Mouse (Mus musculus): ENCODE data around the gene Fmnl2. TPM values are rescaled to one million over a fixed set of nuclear protein-coding genes. Genes with fewer than 3 reads are reported as not detected.

Gene Fmnl2
- polyA plus RNA-seq, 1 experiment from 2014 or later: 13.7 TPM

- Histone ChIP-seq H3K36me3 (no peaks in the 10 kb centered on the region), H3K27ac (no peak overlapping the region), H3K4me3 (no peak overlapping the region), H3K9me3 (no peaks in the 10 kb centered on the region), H3K27me3 (no peaks in the 10 kb centered on the region), H3K4me2 (no peak overlapping the region), H3K9ac (no peak overlapping the region), H3K4me1 (peaks cover 62% of the 10 kb centered on the region)
- 41% methylated on average over 3 of the region's 3 CpGs for WGBS
- ATAC-seq (ENCODE audit: insufficient number of reproducible peaks, insufficient read depth, low FRiP score, low TSS enrichment, low read depth): no peak
Measured at GRCm38 (mm10) chr2:52959982-52960381, 102.3 kb downstream of the Fmnl2 start.

DNA sequence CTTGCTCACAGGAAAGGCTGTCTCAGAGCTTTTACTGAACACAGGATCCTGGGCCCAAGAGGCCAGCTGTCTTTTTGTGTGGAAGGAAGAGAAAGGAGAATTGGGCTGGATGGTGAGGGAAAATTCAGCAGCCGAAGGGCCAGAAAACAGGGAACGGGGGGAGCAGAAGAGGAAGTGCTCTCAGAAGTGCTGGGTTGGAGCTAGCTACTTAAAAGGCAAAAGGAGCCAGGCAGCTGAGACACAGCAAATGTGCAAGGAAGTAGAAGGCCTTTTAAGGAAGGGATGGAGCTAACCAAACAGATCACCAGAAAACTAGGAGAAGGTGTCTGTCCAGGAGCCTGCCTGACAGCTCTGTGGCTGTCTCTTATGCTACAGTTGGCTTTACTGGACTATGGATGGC, 103.0 kb downstream of the Fmnl2 start:
- H3K9me3 ChIP-seq: no peaks in the 10 kb centered on the region
- no peak for ATAC-seq (ENCODE audit: insufficient number of reproducible peaks, insufficient read depth, low FRiP score, low TSS enrichment, low read depth)
- 60% methylated on average over 2 of the region's 2 CpGs for WGBS
- H3K36me3 ChIP-seq: no peaks in the 10 kb centered on the region
- no peak overlapping the region for H3K27ac ChIP-seq
- H3K27me3 ChIP-seq: no peaks in the 10 kb centered on the region
- no peak overlapping the region for H3K9ac ChIP-seq
- H3K4me1 ChIP-seq: peaks cover 60% of the 10 kb centered on the region
- H3K4me2 ChIP-seq: no peak overlapping the region
- no peak overlapping the region for H3K4me3 ChIP-seq

DNA sequence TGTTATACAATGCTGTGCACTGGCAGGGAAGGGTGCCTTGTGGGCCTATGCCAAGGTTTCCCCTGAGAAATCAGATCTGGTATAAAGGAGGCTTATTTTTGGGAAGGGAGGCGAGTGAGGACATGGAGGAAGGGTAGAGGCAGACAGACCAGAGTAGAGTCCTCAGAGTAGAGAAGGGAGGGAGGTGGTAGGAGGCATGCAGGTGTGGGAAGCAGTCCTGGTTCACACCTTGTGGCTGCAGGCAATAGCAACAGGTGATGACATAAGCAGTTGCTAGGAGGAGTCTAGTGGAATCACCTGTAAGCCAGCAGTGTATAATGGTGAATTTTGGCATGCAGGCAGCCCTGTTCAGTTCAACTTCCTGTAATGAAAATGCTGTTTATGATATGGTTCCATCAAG, 105.8 kb downstream of the Fmnl2 start:
- Histone ChIP-seq H3K4me3 (no peak overlapping the region), H3K4me2 (no peak overlapping the region), H3K36me3 (no peaks in the 10 kb centered on the region), H3K27ac (peak overlapping the region; percentile 17; the same call in 1 of the 2 replicates), H3K4me1 (peaks cover 74% of the 10 kb centered on the region), H3K27me3 (no peaks in the 10 kb centered on the region), H3K9me3 (no peaks in the 10 kb centered on the region), H3K9ac (no peak overlapping the region)
- peak; percentile 49; the same call in 1 of the 2 replicates for ATAC-seq (ENCODE audit: insufficient number of reproducible peaks, insufficient read depth, low FRiP score, low TSS enrichment, low read depth)
- WGBS: 57% methylated on average over 1 of the region's 1 CpGs

DNA sequence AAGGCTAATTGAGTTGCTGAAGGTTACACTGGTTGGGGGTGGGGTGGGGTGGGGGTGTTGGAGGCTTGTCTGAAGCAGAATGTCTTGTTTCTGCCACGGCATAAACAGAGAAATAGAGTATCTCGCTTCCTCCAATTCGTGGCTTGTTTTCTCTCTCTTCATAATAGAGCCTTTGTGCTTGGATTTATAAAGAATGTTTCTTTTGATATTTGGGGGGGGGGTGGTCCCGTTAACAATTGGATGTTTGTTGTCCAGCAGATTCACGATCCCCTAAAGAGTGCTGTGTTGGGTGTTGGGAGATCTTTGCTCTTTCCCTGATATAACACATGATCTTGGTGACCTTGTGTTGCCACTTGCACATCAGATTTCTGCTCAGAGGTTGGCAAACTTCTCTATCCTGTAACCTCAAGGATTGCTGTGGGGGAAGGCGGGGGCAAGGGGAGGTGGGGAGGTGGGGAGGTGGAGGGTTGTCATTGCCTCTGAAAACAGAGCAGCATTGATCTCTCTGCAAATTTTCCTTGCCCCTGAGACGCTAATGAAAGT, 106.8 kb downstream of the Fmnl2 start:
- ATAC-seq (ENCODE audit: insufficient number of reproducible peaks, insufficient read depth, low FRiP score, low TSS enrichment, low read depth): no peak
- H3K4me2 ChIP-seq: no peak overlapping the region
- H3K9ac ChIP-seq: no peak overlapping the region
- H3K4me3 ChIP-seq: no peak overlapping the region
- H3K27ac ChIP-seq: peak overlapping the region; percentile 12; the same call in 1 of the 2 replicates
- WGBS: 19% methylated on average over 7 of the region's 7 CpGs
- no peaks in the 10 kb centered on the region for H3K9me3 ChIP-seq
- H3K27me3 ChIP-seq: no peaks in the 10 kb centered on the region
- peaks cover 74% of the 10 kb centered on the region for H3K4me1 ChIP-seq
- H3K36me3 ChIP-seq: no peaks in the 10 kb centered on the region

DNA sequence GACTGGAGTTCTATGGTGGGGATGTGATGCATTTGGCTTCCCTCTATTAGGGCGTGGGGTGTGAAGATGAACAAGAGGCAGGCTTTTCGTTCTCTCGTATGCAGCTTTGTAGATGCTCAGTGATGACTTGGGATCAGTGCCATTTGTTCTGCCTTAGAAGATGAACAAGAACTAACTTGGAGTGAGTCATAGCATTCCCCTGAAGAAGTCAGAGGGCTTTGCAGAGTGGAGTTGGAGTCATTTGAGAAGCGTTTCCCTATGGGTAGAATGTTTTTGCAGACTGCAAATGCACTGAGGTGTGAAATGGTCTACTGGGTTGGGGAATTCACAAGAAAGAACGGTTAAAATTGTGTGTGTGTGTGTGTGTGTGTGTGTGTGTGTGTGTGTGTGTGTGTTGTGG, 108.6 kb downstream of the Fmnl2 start:
- Histone ChIP-seq H3K4me2 (no peak overlapping the region), H3K9ac (no peak overlapping the region), H3K4me3 (no peak overlapping the region), H3K4me1 (peaks cover 68% of the 10 kb centered on the region), H3K36me3 (no peaks in the 10 kb centered on the region), H3K27ac (no peak overlapping the region), H3K9me3 (no peaks in the 10 kb centered on the region), H3K27me3 (no peaks in the 10 kb centered on the region)
- ATAC-seq (ENCODE audit: insufficient number of reproducible peaks, insufficient read depth, low FRiP score, low TSS enrichment, low read depth): no peak
- WGBS: 75% methylated on average over 5 of the region's 5 CpGs

- Histone ChIP-seq H3K9ac (no peak overlapping the region), H3K4me1 (peaks cover 66% of the 10 kb centered on the region), H3K9me3 (no peaks in the 10 kb centered on the region), H3K27ac (no peak overlapping the region), H3K27me3 (no peaks in the 10 kb centered on the region), H3K4me3 (no peak overlapping the region), H3K4me2 (no peak overlapping the region), H3K36me3 (no peaks in the 10 kb centered on the region)
- ATAC-seq (ENCODE audit: insufficient number of reproducible peaks, insufficient read depth, low FRiP score, low TSS enrichment, low read depth): no peak
- 88% methylated on average over 12 of the region's 12 CpGs for WGBS
Measured at GRCm38 (mm10) chr2:52966820-52967460, 109.3 kb downstream of the Fmnl2 start.

GRCm38 (mm10) chr2:52967461-52967823, 109.8 kb downstream of the Fmnl2 start:
- Histone ChIP-seq H3K27me3 (no peaks in the 10 kb centered on the region), H3K27ac (no peak overlapping the region), H3K9me3 (no peaks in the 10 kb centered on the region), H3K9ac (no peak overlapping the region), H3K4me1 (peaks cover 66% of the 10 kb centered on the region), H3K36me3 (no peaks in the 10 kb centered on the region), H3K4me2 (no peak overlapping the region), H3K4me3 (no peak overlapping the region)
- ATAC-seq (ENCODE audit: insufficient number of reproducible peaks, insufficient read depth, low FRiP score, low TSS enrichment, low read depth): no peak
- 87% methylated on average over 5 of the region's 5 CpGs for WGBS

GRCm38 (mm10) chr2:52968884-52969283, 111.2 kb downstream of the Fmnl2 start:
- no peaks in the 10 kb centered on the region for H3K9me3 ChIP-seq
- no peak overlapping the region for H3K9ac ChIP-seq
- no peak for ATAC-seq (ENCODE audit: insufficient number of reproducible peaks, insufficient read depth, low FRiP score, low TSS enrichment, low read depth)
- peak overlapping the region; percentile 30 for H3K4me2 ChIP-seq
- no peaks in the 10 kb centered on the region for H3K36me3 ChIP-seq
- H3K4me3 ChIP-seq: no peak overlapping the region
- peak overlapping the region; percentile 87 for H3K27ac ChIP-seq
- 36% methylated on average over 2 of the region's 2 CpGs for WGBS
- peaks cover 62% of the 10 kb centered on the region for H3K4me1 ChIP-seq
- H3K27me3 ChIP-seq: no peaks in the 10 kb centered on the region

GRCm38 (mm10) chr2:52974056-52974455, 116.4 kb downstream of the Fmnl2 start:
- Histone ChIP-seq H3K4me3 (no peak overlapping the region), H3K9me3 (no peaks in the 10 kb centered on the region), H3K4me2 (no peak overlapping the region), H3K27ac (no peak overlapping the region), H3K4me1 (peaks cover 46% of the 10 kb centered on the region), H3K36me3 (no peaks in the 10 kb centered on the region), H3K27me3 (no peaks in the 10 kb centered on the region), H3K9ac (no peak overlapping the region)
- 87% methylated on average over 6 of the region's 6 CpGs for WGBS
- no peak for ATAC-seq (ENCODE audit: insufficient number of reproducible peaks, insufficient read depth, low FRiP score, low TSS enrichment, low read depth)

GRCm38 (mm10) chr2:52974776-52975175, 117.1 kb downstream of the Fmnl2 start:
- H3K27me3 ChIP-seq: no peaks in the 10 kb centered on the region
- no peak overlapping the region for H3K4me3 ChIP-seq
- H3K4me1 ChIP-seq: peaks cover 46% of the 10 kb centered on the region
- ATAC-seq (ENCODE audit: insufficient number of reproducible peaks, insufficient read depth, low FRiP score, low TSS enrichment, low read depth): no peak
- no peaks in the 10 kb centered on the region for H3K36me3 ChIP-seq
- no peaks in the 10 kb centered on the region for H3K9me3 ChIP-seq
- H3K9ac ChIP-seq: no peak overlapping the region
- H3K4me2 ChIP-seq: no peak overlapping the region
- H3K27ac ChIP-seq: no peak overlapping the region
- 48% methylated on average over 1 of the region's 1 CpGs for WGBS

DNA sequence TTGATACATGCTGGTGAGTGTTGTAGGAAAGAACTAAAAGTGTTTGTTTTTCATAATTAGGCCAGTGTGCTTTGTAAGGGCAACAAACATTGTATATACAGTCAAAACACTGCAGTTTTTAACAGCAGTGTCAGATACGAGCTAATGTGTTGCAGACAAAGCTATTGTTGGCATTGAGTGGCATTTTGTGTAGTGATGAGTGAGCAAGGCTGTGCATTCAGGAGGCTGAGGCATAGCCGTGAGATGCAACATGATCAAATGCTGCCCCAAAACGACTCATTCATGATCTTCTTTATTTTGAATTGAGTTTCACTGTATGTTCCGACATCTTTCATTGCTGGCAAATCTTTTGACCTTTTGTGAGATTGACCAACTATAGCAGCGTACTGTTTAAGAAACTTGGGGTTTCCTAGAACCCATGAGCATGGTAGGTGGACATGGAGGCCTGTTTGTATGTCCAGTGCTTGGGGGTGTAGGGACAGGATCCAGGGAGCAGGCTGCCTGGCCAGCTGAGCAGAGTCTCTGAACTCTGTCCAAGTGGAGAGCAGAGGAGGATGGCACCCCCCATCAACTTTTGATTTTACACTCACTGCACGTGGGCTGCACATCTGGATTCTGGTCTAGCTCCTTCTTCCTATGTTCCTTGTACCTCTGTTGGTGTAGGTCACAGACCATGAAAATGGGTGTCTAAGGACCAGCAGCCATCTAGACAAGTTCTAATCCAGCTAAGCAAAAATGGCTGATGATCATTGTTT, 120.4 kb downstream of the Fmnl2 start:
- H3K4me1 ChIP-seq: peaks cover 61% of the 10 kb centered on the region
- no peak overlapping the region for H3K9ac ChIP-seq
- WGBS: 75% methylated on average over 6 of the region's 6 CpGs
- H3K27me3 ChIP-seq: no peaks in the 10 kb centered on the region
- H3K9me3 ChIP-seq: no peaks in the 10 kb centered on the region
- no peaks in the 10 kb centered on the region for H3K36me3 ChIP-seq
- H3K4me3 ChIP-seq: no peak overlapping the region
- no peak for ATAC-seq (ENCODE audit: insufficient number of reproducible peaks, insufficient read depth, low FRiP score, low TSS enrichment, low read depth)
- H3K27ac ChIP-seq: no peak overlapping the region
- H3K4me2 ChIP-seq: no peak overlapping the region

DNA sequence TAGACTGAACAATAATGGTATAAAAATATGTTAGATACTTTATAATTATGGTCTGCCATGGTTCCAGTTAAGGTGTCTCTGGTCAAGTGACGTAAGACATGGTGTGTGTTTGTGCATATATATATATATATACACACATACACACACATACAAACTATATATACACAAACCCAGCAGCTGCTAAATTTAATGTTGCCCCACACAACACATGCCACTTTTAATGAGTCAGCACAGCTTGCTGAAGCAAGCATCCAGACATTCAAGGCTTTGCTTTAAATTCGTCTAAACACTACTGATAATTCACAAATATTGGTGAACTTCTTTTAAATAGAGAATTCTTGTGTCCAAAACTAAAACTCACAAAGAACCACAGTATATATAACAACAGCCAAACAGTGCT, 121.1 kb downstream of the Fmnl2 start:
- Histone ChIP-seq H3K9me3 (no peaks in the 10 kb centered on the region), H3K36me3 (no peaks in the 10 kb centered on the region), H3K27me3 (no peaks in the 10 kb centered on the region), H3K4me3 (no peak overlapping the region), H3K27ac (no peak overlapping the region), H3K4me1 (peaks cover 59% of the 10 kb centered on the region), H3K9ac (no peak overlapping the region), H3K4me2 (no peak overlapping the region)
- no peak for ATAC-seq (ENCODE audit: insufficient number of reproducible peaks, insufficient read depth, low FRiP score, low TSS enrichment, low read depth)
- WGBS: 85% methylated on average over 2 of the region's 2 CpGs

All from embryonic facial prominence, embryonic 13.5 days (tissue).